Mouse (Mus musculus): ENCODE measurements around the gene Mef2a. TPM values are rescaled to one million over a fixed set of nuclear protein-coding genes. Genes with fewer than 3 reads are reported as not detected.
A peak's percentile ranks its signal among the peaks of the same experiment; 100 is the strongest.

Mef2a gene
- polyA plus RNA-seq, 1 experiment, result 59.4 TPM

- no peaks in the 10 kb centered on the region for H3K4me1 ChIP-seq (ENCODE audit: control insufficient read depth, insufficient read depth, low read length)
- H3K4me3 ChIP-seq (ENCODE audit: insufficient read depth, low read length), result no peak overlapping the region
- no peak for TF ChIP-seq CTCF (IDR thresholded peaks at IDR 0.05; ENCODE audit: borderline replicate concordance, insufficient read depth, low read length)
- TF ChIP-seq POLR2A (IDR thresholded peaks at IDR 0.05; ENCODE audit: low read depth, low read length), result no peak
- no peak overlapping the region for H3K27ac ChIP-seq (ENCODE audit: insufficient read depth, low read length)
Measured at GRCm38 (mm10) chr7:67342067-67342625, 30.5 kb downstream of the Mef2a start.

GRCm38 (mm10) chr7:67320359-67320758 lies 52.3 kb downstream of the Mef2a start:
- Histone ChIP-seq H3K4me3 (ENCODE audit: insufficient read depth, low read length) (no peak overlapping the region), H3K27ac (ENCODE audit: insufficient read depth, low read length) (no peak overlapping the region), H3K4me1 (ENCODE audit: control insufficient read depth, insufficient read depth, low read length) (no peaks in the 10 kb centered on the region)
- TF ChIP-seq CTCF (IDR thresholded peaks at IDR 0.05; ENCODE audit: borderline replicate concordance, insufficient read depth, low read length), result no peak
- TF ChIP-seq POLR2A (IDR thresholded peaks at IDR 0.05; ENCODE audit: low read depth, low read length), result no peak

GRCm38 (mm10) chr7:67318697-67319096 lies 54.0 kb downstream of the Mef2a start:
- Histone ChIP-seq H3K4me3 (ENCODE audit: insufficient read depth, low read length) (no peak overlapping the region), H3K27ac (ENCODE audit: insufficient read depth, low read length) (no peak overlapping the region)
- no peak for TF ChIP-seq CTCF (IDR thresholded peaks at IDR 0.05; ENCODE audit: borderline replicate concordance, insufficient read depth, low read length)
- TF ChIP-seq POLR2A (IDR thresholded peaks at IDR 0.05; ENCODE audit: low read depth, low read length), result no peak

GRCm38 (mm10) chr7:67313200-67313599 lies 59.5 kb downstream of the Mef2a start:
- no peaks in the 10 kb centered on the region for H3K4me1 ChIP-seq (ENCODE audit: control insufficient read depth, insufficient read depth, low read length)
- no peak overlapping the region for H3K4me3 ChIP-seq (ENCODE audit: insufficient read depth, low read length)
- no peak overlapping the region for H3K27ac ChIP-seq (ENCODE audit: insufficient read depth, low read length)
- no peak for TF ChIP-seq CTCF (IDR thresholded peaks at IDR 0.05; ENCODE audit: borderline replicate concordance, insufficient read depth, low read length)
- TF ChIP-seq POLR2A (IDR thresholded peaks at IDR 0.05; ENCODE audit: low read depth, low read length), result no peak

More at GRCm38 (mm10) chr7:67318697-67319096, 54.0 kb downstream of the Mef2a start:
- H3K4me1 ChIP-seq (ENCODE audit: control insufficient read depth, insufficient read depth, low read length), result no peaks in the 10 kb centered on the region

- H3K4me1 ChIP-seq (ENCODE audit: control insufficient read depth, insufficient read depth, low read length), result no peaks in the 10 kb centered on the region
- H3K4me3 ChIP-seq (ENCODE audit: insufficient read depth, low read length), result no peak overlapping the region
- no peak for TF ChIP-seq POLR2A (IDR thresholded peaks at IDR 0.05; ENCODE audit: low read depth, low read length)
- no peak overlapping the region for H3K27ac ChIP-seq (ENCODE audit: insufficient read depth, low read length)
Measured at GRCm38 (mm10) chr7:67310151-67310550, 62.5 kb downstream of the Mef2a start.

GRCm38 (mm10) chr7:67308102-67308501 lies 64.6 kb downstream of the Mef2a start:
- Histone ChIP-seq H3K4me3 (ENCODE audit: insufficient read depth, low read length) (no peak overlapping the region), H3K27ac (ENCODE audit: insufficient read depth, low read length) (no peak overlapping the region), H3K4me1 (ENCODE audit: control insufficient read depth, insufficient read depth, low read length) (no peaks in the 10 kb centered on the region)
- TF ChIP-seq POLR2A (IDR thresholded peaks at IDR 0.05; ENCODE audit: low read depth, low read length) (no peak), CTCF (IDR thresholded peaks at IDR 0.05; ENCODE audit: borderline replicate concordance, insufficient read depth, low read length) (no peak)

GRCm38 (mm10) chr7:67307078-67307477 lies 65.6 kb downstream of the Mef2a start:
- H3K27ac ChIP-seq (ENCODE audit: insufficient read depth, low read length), result no peak overlapping the region
- H3K4me1 ChIP-seq (ENCODE audit: control insufficient read depth, insufficient read depth, low read length), result no peaks in the 10 kb centered on the region
- no peak overlapping the region for H3K4me3 ChIP-seq (ENCODE audit: insufficient read depth, low read length)
- TF ChIP-seq POLR2A (IDR thresholded peaks at IDR 0.05; ENCODE audit: low read depth, low read length), result no peak
- TF ChIP-seq CTCF (IDR thresholded peaks at IDR 0.05; ENCODE audit: borderline replicate concordance, insufficient read depth, low read length), result no peak

- no peak for TF ChIP-seq POLR2A (IDR thresholded peaks at IDR 0.05; ENCODE audit: low read depth, low read length)
- TF ChIP-seq CTCF (IDR thresholded peaks at IDR 0.05; ENCODE audit: borderline replicate concordance, insufficient read depth, low read length), result no peak
- H3K27ac ChIP-seq (ENCODE audit: insufficient read depth, low read length), result no peak overlapping the region
- H3K4me1 ChIP-seq (ENCODE audit: control insufficient read depth, insufficient read depth, low read length), result no peaks in the 10 kb centered on the region
- no peak overlapping the region for H3K4me3 ChIP-seq (ENCODE audit: insufficient read depth, low read length)
Measured at GRCm38 (mm10) chr7:67304937-67305336, 67.7 kb downstream of the Mef2a start.

GRCm38 (mm10) chr7:67296419-67296818 lies 76.2 kb downstream of the Mef2a start:
- Histone ChIP-seq H3K4me1 (ENCODE audit: control insufficient read depth, insufficient read depth, low read length) (no peaks in the 10 kb centered on the region), H3K27ac (ENCODE audit: insufficient read depth, low read length) (no peak overlapping the region), H3K4me3 (ENCODE audit: insufficient read depth, low read length) (no peak overlapping the region)
- TF ChIP-seq POLR2A (IDR thresholded peaks at IDR 0.05; ENCODE audit: low read depth, low read length), result no peak
- TF ChIP-seq CTCF (IDR thresholded peaks at IDR 0.05; ENCODE audit: borderline replicate concordance, insufficient read depth, low read length), result no peak

GRCm38 (mm10) chr7:67291356-67291755 lies 81.3 kb downstream of the Mef2a start:
- Histone ChIP-seq H3K4me3 (ENCODE audit: insufficient read depth, low read length) (no peak overlapping the region), H3K27ac (ENCODE audit: insufficient read depth, low read length) (no peak overlapping the region), H3K4me1 (ENCODE audit: control insufficient read depth, insufficient read depth, low read length) (no peaks in the 10 kb centered on the region)
- TF ChIP-seq POLR2A (IDR thresholded peaks at IDR 0.05; ENCODE audit: low read depth, low read length) (no peak), CTCF (IDR thresholded peaks at IDR 0.05; ENCODE audit: borderline replicate concordance, insufficient read depth, low read length) (no peak)

GRCm38 (mm10) chr7:67287456-67287855 lies 85.2 kb downstream of the Mef2a start:
- H3K4me3 ChIP-seq (ENCODE audit: insufficient read depth, low read length), result no peak overlapping the region
- TF ChIP-seq CTCF (IDR thresholded peaks at IDR 0.05; ENCODE audit: borderline replicate concordance, insufficient read depth, low read length), result no peak
- TF ChIP-seq POLR2A (IDR thresholded peaks at IDR 0.05; ENCODE audit: low read depth, low read length), result no peak
- peak overlapping the region; percentile 29; the same call in 1 of the 2 replicates for H3K27ac ChIP-seq (ENCODE audit: insufficient read depth, low read length)
- no peaks in the 10 kb centered on the region for H3K4me1 ChIP-seq (ENCODE audit: control insufficient read depth, insufficient read depth, low read length)

Measured in embryonic fibroblast, embryonic 13.5 days (primary cell).